Mouse (Mus musculus) kidney, postnatal 0 days (tissue): Measurements from ENCODE around the gene Zfp764. TPM values are rescaled to one million over a fixed set of nuclear protein-coding genes. Genes with fewer than 3 reads are reported as not detected.
"Not testable (repeated sequence)": the region's sequence is repeated elsewhere in the genome, so short reads cannot be mapped to it uniquely, and the experiment has no call there.

Experiments
- ATAC-seq: fragments of 200-750 bp; cut with Nextera tagmentation; replicated peaks from 2 replicates; pipeline ENCODE4 v1.8.0; 2017; ENCODE audit warnings: low read depth, moderate number of reproducible peaks, moderate TSS enrichment, moderate library complexity; ENCODE audit not compliant: low FRiP score
- DNase-seq: peaks from one replicate; pipeline ENCODE4 v3.0.0-alpha.2; 2016; ENCODE audit warnings: low spot score
- H3K27ac ChIP-seq: fragments of 300-500 bp; sonication (generic); 2 replicates; pipeline ENCODE4 v1.5.1; 2014; ENCODE audit warnings: mild to moderate bottlenecking
- H3K27me3 ChIP-seq: fragments of 300-500 bp; sonication (generic); 2 replicates; pipeline ENCODE4 v1.6.1; 2014; ENCODE audit warnings: low read length, mixed read lengths; ENCODE audit not compliant: insufficient read depth
- H3K36me3 ChIP-seq: fragments of 300-500 bp; sonication (generic); 2 replicates; pipeline ENCODE4 v1.6.1; 2014; ENCODE audit warnings: low read length, mixed read lengths; ENCODE audit not compliant: insufficient read depth
- H3K4me1 ChIP-seq: fragments of 300-500 bp; sonication (generic); replicated peaks from 2 replicates; pipeline ENCODE4 v1.6.1; 2014; ENCODE audit warnings: antibody characterized with exemption, low read length, mixed read lengths; ENCODE audit not compliant: insufficient read depth
- H3K4me2 ChIP-seq: fragments of 300-500 bp; sonication (generic); 2 replicates; pipeline ENCODE4 v1.6.1; 2014; ENCODE audit warnings: mild to moderate bottlenecking, low read length, moderate library complexity, mixed read lengths
- H3K4me3 ChIP-seq: fragments of 300-500 bp; sonication (generic); replicated peaks from 2 replicates; pipeline ENCODE4 v1.5.1; 2014; ENCODE audit warnings: low read depth, low read length
- H3K9ac ChIP-seq: fragments of 300-500 bp; sonication (generic); 2 replicates; pipeline ENCODE4 v1.6.1; 2014; ENCODE audit warnings: low read depth, low read length
- H3K9me3 ChIP-seq: fragments of 300-500 bp; sonication (generic); replicated peaks from 2 replicates; pipeline ENCODE4 v1.6.1; 2016; ENCODE audit warnings: low read length, inconsistent platforms, mixed read lengths
- CTCF ChIP-seq: IDR thresholded peaks from 2 replicates; pipeline ENCODE4 v1.5.1; 2016; ENCODE audit warnings: antibody characterized with exemption, low read depth, mild to moderate bottlenecking, moderate library complexity
- WGBS: fragments of 180-500 bp; shearing (Covaris S2); extraction: QIAGEN DNeasy Blood & Tissue Kit; methylation state at CpG from one replicate; pipeline ENCODE4 v1.1.7; 2014; 5-methylcytosine and 5-hydroxymethylcytosine counted together
- polyA plus RNA-seq: library from polyadenylated mRNA; unstranded; fragments of >200 nt; fragmentation: Nextera tagmentation; extraction: Ambion mirVana; gene quantifications from 2 replicates; pipeline ENCODE4 v1.2.1, GENCODE M21; 2015

The Zfp764 gene
- polyA plus RNA-seq, 1 experiment from 2014 or later: 5.6 TPM

- H3K4me1 ChIP-seq: no peaks in the 10 kb centered on the region
- no peaks in the 10 kb centered on the region for H3K27me3 ChIP-seq
- H3K9me3 ChIP-seq: no peaks in the 10 kb centered on the region
- H3K9ac ChIP-seq: no peak overlapping the region
- 0 out of 2 replicates have a peak, but pooled peaks cover 3% of the 10 kb centered on the region for H3K36me3 ChIP-seq
- DNase-seq (no peak), ATAC-seq (no peak)
- 75% methylated on average over 6 of the region's 6 CpGs for WGBS
- no peak overlapping the region for H3K4me2 ChIP-seq
- no peak for TF ChIP-seq CTCF
- H3K4me3 ChIP-seq: no peak overlapping the region
- H3K27ac ChIP-seq: no peak overlapping the region
Observed at GRCm38 (mm10) chr7:127378310-127378921, 28.2 kb downstream of the Zfp764 start.

- Histone ChIP-seq H3K9ac (peak within 1 kb of the TSS; percentile 77), H3K27ac (peak within 1 kb of the TSS; percentile 76), H3K4me2 (peak within 1 kb of the TSS; percentile 69), H3K4me3 (peak within 1 kb of the TSS; percentile 64)
- 2% methylated on average over 48 of the region's 49 CpGs for WGBS
- not testable (repeated sequence) for H3K27me3 ChIP-seq, H3K36me3 ChIP-seq, H3K9me3 ChIP-seq, H3K4me1 ChIP-seq
- DNase-seq (peak; percentile 98), ATAC-seq (peak; percentile 93)
- TF ChIP-seq CTCF: peak; percentile 79
Observed at GRCm38 (mm10) chr7:127375271-127376245, 31.1 kb downstream of the Zfp764 start, which contains the start of gene Zfp747. Zfp747 (minus strand) TSS chr7:127376050.

GRCm38 (mm10) chr7:127371870-127372269, 34.8 kb downstream of the Zfp764 start:
- H3K27ac ChIP-seq, H3K4me3 ChIP-seq, ATAC-seq, DNase-seq, H3K4me1 ChIP-seq, H3K9me3 ChIP-seq, H3K9ac ChIP-seq, H3K27me3 ChIP-seq, H3K36me3 ChIP-seq, H3K4me2 ChIP-seq: not testable (repeated sequence)
- TF ChIP-seq CTCF: peak; percentile 35; the same call in 1 of the 2 replicates
- WGBS: 88% methylated on average over 3 of the region's 3 CpGs

- Histone ChIP-seq H3K9me3 (no peaks in the 10 kb centered on the region), H3K27ac (no peak overlapping the region), H3K27me3 (no peaks in the 10 kb centered on the region), H3K4me3 (no peak overlapping the region), H3K4me1 (no peaks in the 10 kb centered on the region), H3K4me2 (no peak overlapping the region), H3K9ac (no peak overlapping the region), H3K36me3 (no peaks in the 10 kb centered on the region)
- ATAC-seq (no peak), DNase-seq (no peak)
- 84% methylated on average over 2 of the region's 2 CpGs for WGBS
- no peak for TF ChIP-seq CTCF
Observed at GRCm38 (mm10) chr7:127371213-127371612, 35.4 kb downstream of the Zfp764 start.

- 70% methylated on average over 3 of the region's 3 CpGs for WGBS
- Histone ChIP-seq H3K9ac (no peak overlapping the region), H3K4me1 (peaks cover 6% of the 10 kb centered on the region; the same call in 1 of the 2 replicates), H3K36me3 (no peaks in the 10 kb centered on the region), H3K27ac (no peak overlapping the region), H3K9me3 (no peaks in the 10 kb centered on the region), H3K4me2 (no peak overlapping the region), H3K4me3 (no peak overlapping the region), H3K27me3 (no peaks in the 10 kb centered on the region)
- DNase-seq: no peak
- ATAC-seq: no peak
- TF ChIP-seq CTCF: no peak
Observed at GRCm38 (mm10) chr7:127366249-127366648, 40.4 kb downstream of the Zfp764 start.

- no peak for DNase-seq
- no peak for TF ChIP-seq CTCF
- Histone ChIP-seq H3K4me2 (peak overlapping the region; percentile 75), H3K4me3 (0 out of 2 replicates have a peak overlapping the region, but pooled peaks have one; percentile 31), H3K27me3 (no peaks in the 10 kb centered on the region), H3K9me3 (no peaks in the 10 kb centered on the region), H3K36me3 (no peaks in the 10 kb centered on the region), H3K9ac (no peak overlapping the region), H3K4me1 (peaks cover 6% of the 10 kb centered on the region; the same call in 1 of the 2 replicates), H3K27ac (no peak overlapping the region)
- ATAC-seq: no peak
- WGBS: 63% methylated on average over 4 of the region's 4 CpGs
Observed at GRCm38 (mm10) chr7:127364166-127364565, 42.5 kb downstream of the Zfp764 start.
